Mouse (Mus musculus): ENCODE measurements at regions not wholly inside any gene's neighbourhood (a gene's known extent, or its start where the extent isn't known, plus 50 kb on each side); places are given as distances from the start of the nearest gene placed in this dataset.

GRCm38 (mm10) chr5:76058011-76058410, 79.8 kb upstream of the Kdr start:
- no peaks in the 10 kb centered on the region for H3K27me3 ChIP-seq
- H3K9ac ChIP-seq: no peak overlapping the region
- ATAC-seq (ENCODE audit: low read depth): no peak
- H3K4me2 ChIP-seq: no peak overlapping the region
- H3K27ac ChIP-seq: no peak overlapping the region
- WGBS (ENCODE audit: insufficient replicate concordance): 55% methylated on average over 7 of the region's 7 CpGs
- H3K9me3 ChIP-seq (replicated peaks): no peaks in the 10 kb centered on the region
- no peak overlapping the region for H3K4me3 ChIP-seq (replicated peaks)
- DNase-seq: no peak
- H3K4me1 ChIP-seq (replicated peaks): peaks cover 3% of the 10 kb centered on the region
- H3K36me3 ChIP-seq: no peaks in the 10 kb centered on the region

- H3K4me2 ChIP-seq: no peak overlapping the region
- ATAC-seq (ENCODE audit: low read depth): no peak
- H3K9ac ChIP-seq: no peak overlapping the region
- H3K36me3 ChIP-seq: no peaks in the 10 kb centered on the region
- no peak overlapping the region for H3K4me3 ChIP-seq (replicated peaks)
- H3K9me3 ChIP-seq (replicated peaks): no peaks in the 10 kb centered on the region
- no peaks in the 10 kb centered on the region for H3K4me1 ChIP-seq (replicated peaks)
- WGBS (ENCODE audit: insufficient replicate concordance): 57% methylated on average over 2 of the region's 2 CpGs
- no peak for DNase-seq
- no peak overlapping the region for H3K27ac ChIP-seq
- no peaks in the 10 kb centered on the region for H3K27me3 ChIP-seq
Measured at GRCm38 (mm10) chr5:76055849-76056248, 77.6 kb upstream of the Kdr start.

GRCm38 (mm10) chr5:76052782-76053181, 74.5 kb upstream of the Kdr start:
- ATAC-seq (ENCODE audit: low read depth) (no peak), DNase-seq (no peak)
- Histone ChIP-seq H3K9me3 (replicated peaks) (no peaks in the 10 kb centered on the region), H3K4me1 (replicated peaks) (no peaks in the 10 kb centered on the region), H3K4me2 (no peak overlapping the region), H3K9ac (no peak overlapping the region), H3K27me3 (no peaks in the 10 kb centered on the region), H3K36me3 (no peaks in the 10 kb centered on the region), H3K4me3 (replicated peaks) (no peak overlapping the region), H3K27ac (no peak overlapping the region)
- 61% methylated on average over 1 of the region's 1 CpGs for WGBS (ENCODE audit: insufficient replicate concordance)

- no peak overlapping the region for H3K4me2 ChIP-seq
- ATAC-seq (ENCODE audit: low read depth): no peak
- WGBS (ENCODE audit: insufficient replicate concordance): 50% methylated on average over 2 of the region's 2 CpGs
- H3K27me3 ChIP-seq: no peaks in the 10 kb centered on the region
- H3K9me3 ChIP-seq (replicated peaks): no peaks in the 10 kb centered on the region
- no peaks in the 10 kb centered on the region for H3K4me1 ChIP-seq (replicated peaks)
- H3K4me3 ChIP-seq (replicated peaks): no peak overlapping the region
- no peaks in the 10 kb centered on the region for H3K36me3 ChIP-seq
- no peak overlapping the region for H3K27ac ChIP-seq
- no peak for DNase-seq
- H3K9ac ChIP-seq: no peak overlapping the region
Measured at GRCm38 (mm10) chr5:76051658-76052057, 73.4 kb upstream of the Kdr start.

- 52% methylated on average over 9 of the region's 9 CpGs for WGBS (ENCODE audit: insufficient replicate concordance)
- H3K27me3 ChIP-seq: no peaks in the 10 kb centered on the region
- ATAC-seq (ENCODE audit: low read depth): no peak
Measured at GRCm38 (mm10) chr5:76048103-76048874, 70.0 kb upstream of the Kdr start.

GRCm38 (mm10) chr5:76043521-76044510, 65.6 kb upstream of the Kdr start:
- H3K4me2 ChIP-seq: no peak overlapping the region
- no peaks in the 10 kb centered on the region for H3K36me3 ChIP-seq
- no peak for DNase-seq
- ATAC-seq (ENCODE audit: low read depth): no peak
- no peaks in the 10 kb centered on the region for H3K9me3 ChIP-seq (replicated peaks)
- H3K9ac ChIP-seq: no peak overlapping the region
- H3K4me3 ChIP-seq (replicated peaks): no peak overlapping the region
- H3K4me1 ChIP-seq (replicated peaks): no peaks in the 10 kb centered on the region
- H3K27me3 ChIP-seq: no peaks in the 10 kb centered on the region
- H3K27ac ChIP-seq: no peak overlapping the region
- WGBS (ENCODE audit: insufficient replicate concordance): 66% methylated on average over 14 of the region's 14 CpGs

More at GRCm38 (mm10) chr5:76048103-76048874, 70.0 kb upstream of the Kdr start:
- H3K9me3 ChIP-seq (replicated peaks): no peaks in the 10 kb centered on the region
- H3K9ac ChIP-seq: no peak overlapping the region
- H3K36me3 ChIP-seq: no peaks in the 10 kb centered on the region
- DNase-seq: no peak
- H3K27ac ChIP-seq: no peak overlapping the region
- no peaks in the 10 kb centered on the region for H3K4me1 ChIP-seq (replicated peaks)
- H3K4me2 ChIP-seq: no peak overlapping the region
- H3K4me3 ChIP-seq (replicated peaks): no peak overlapping the region

GRCm38 (mm10) chr5:76040454-76041203, 62.4 kb upstream of the Kdr start:
- DNase-seq (no peak), ATAC-seq (ENCODE audit: low read depth) (no peak)
- WGBS (ENCODE audit: insufficient replicate concordance): 41% methylated on average over 10 of the region's 10 CpGs
- no peak overlapping the region for H3K4me2 ChIP-seq
- H3K36me3 ChIP-seq: no peaks in the 10 kb centered on the region
- no peak overlapping the region for H3K27ac ChIP-seq
- H3K4me3 ChIP-seq (replicated peaks): no peak overlapping the region
- H3K4me1 ChIP-seq (replicated peaks): no peaks in the 10 kb centered on the region
- no peak overlapping the region for H3K9ac ChIP-seq
- no peaks in the 10 kb centered on the region for H3K27me3 ChIP-seq
- no peaks in the 10 kb centered on the region for H3K9me3 ChIP-seq (replicated peaks)

GRCm38 (mm10) chr5:76028729-76029128, 50.5 kb upstream of the Kdr start:
- no peak overlapping the region for H3K9ac ChIP-seq
- no peaks in the 10 kb centered on the region for H3K27me3 ChIP-seq
- 36% methylated on average over 4 of the region's 4 CpGs for WGBS (ENCODE audit: insufficient replicate concordance)
- H3K36me3 ChIP-seq: no peaks in the 10 kb centered on the region
- H3K4me2 ChIP-seq: no peak overlapping the region
- no peaks in the 10 kb centered on the region for H3K9me3 ChIP-seq (replicated peaks)
- ATAC-seq (ENCODE audit: low read depth) (no peak), DNase-seq (no peak)
- H3K4me1 ChIP-seq (replicated peaks): no peaks in the 10 kb centered on the region
- no peak overlapping the region for H3K4me3 ChIP-seq (replicated peaks)
- no peak overlapping the region for H3K27ac ChIP-seq
